Mouse (Mus musculus): Measurements from ENCODE around the gene Tceanc2. TPM values are rescaled to one million over a fixed set of nuclear protein-coding genes. Genes with fewer than 3 reads are reported as not detected.

Tceanc2 gene
- 6.4 and 7.9 TPM in 2 replicates for polyA plus RNA-seq (2012; rRNA removed)

DNA sequence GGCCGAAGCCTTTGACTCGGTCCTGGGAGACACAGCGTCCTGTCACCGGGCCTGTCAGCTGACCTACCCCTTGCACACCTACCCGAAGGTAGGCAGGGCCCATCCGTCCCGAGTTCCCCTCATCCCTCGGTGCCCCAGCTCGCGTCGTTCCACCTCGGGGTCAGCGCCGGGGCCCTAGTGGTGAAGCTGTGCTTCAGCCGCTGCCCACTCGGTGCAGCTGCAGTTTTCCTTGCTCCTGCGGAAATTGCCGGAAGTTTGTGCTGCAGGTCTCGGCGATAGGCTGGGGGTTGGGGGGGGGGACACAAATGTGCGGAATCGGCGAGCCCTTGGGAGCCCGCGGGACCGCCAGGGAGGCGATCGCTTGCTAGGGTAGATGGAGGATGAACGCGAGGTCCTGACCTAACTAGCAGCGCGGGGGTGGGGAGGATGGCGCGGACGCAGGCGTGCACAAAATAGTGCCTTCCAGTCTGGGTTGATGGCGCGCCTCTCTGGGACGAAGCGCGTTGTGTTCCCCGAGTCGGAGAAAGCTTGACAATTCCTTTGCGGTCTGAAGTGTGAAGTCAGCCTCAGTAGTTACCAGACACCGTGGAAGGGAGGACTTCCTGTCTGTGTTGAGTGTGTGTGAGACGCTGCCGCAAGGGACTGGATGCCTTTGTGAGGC, at the start of gene Tceanc2:
TSS of gene Tceanc2 (minus strand) at position 287 of the 661 bp plus-strand sequence.

DNA sequence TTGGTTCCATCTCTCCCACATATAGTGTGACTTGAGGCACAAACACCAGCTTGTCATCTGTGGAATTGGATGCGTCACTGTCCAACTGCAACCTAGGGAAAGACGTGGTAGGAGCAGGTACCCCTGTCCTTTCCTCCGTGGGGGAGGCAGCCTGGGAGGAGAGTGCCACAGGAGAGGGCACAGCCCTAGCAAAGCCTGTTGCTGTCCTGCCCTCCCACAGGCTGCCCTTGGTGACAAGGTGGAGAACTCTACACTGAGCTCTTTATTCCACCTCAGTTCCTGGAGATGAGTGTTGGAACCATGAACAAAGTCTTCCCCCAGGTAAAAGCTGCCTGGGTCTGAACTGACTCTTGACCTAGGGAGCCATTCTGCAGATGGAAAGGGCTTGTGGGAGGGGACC, 30.0 kb upstream of the Tceanc2 start, which contains the start of gene Ldlrad1:
TSS of gene Ldlrad1 (plus strand) at position 301 of the 400 bp plus-strand sequence.

DNA sequence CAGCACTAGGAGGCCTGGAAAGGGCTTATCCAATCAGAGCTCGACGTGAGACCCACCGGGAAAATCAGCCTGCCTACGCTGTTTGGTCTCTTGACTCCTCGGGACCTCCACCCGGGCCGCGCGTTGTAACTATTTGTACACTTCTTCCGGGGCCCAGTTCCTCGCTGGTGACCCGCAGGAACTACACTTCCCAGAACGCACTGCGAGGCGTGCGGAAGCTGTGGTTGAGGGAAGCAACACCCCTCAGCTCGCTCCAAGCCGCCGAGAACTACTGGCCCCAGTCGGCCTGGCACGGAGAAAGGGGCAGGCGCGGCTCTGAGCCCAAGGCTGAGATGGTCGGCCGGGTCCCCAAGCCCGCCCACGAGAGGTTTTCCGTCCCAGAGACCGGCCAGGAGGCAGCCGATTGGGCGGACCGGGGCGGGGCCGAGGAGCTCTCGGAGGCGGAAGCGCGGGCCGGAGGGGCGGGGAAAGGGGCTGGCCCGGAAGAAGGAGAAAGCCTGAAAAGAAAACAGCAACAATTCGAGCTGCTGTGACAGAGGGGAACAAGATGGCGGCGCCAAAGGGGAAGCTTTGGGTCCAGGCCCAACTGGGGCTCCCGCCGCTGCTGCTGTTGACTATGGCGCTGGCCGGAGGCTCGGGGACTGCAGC, 610 bp downstream of the Tceanc2 start, which contains the start of gene Tmem59:
TSS of gene Tmem59 (plus strand) at position 218 of the 648 bp plus-strand sequence.

GRCm38 (mm10) chr4:107096841-107097373, 82.0 kb downstream of the Tceanc2 start, which contains the start of gene Cdcp2:
Gene Cdcp2, plus strand, starts transcription at chr4:107096891.

Other genes with a start within 250 kb of the Tceanc2 start
- 35.4 and 40.3 TPM in 2 replicates for gene Mrpl37, start 112.2 kb downstream of the Tceanc2 start, polyA plus RNA-seq (2012; rRNA removed)
- 1.3 and 1.9 TPM in 2 replicates for gene Cyb5rl, start 112.1 kb downstream of the Tceanc2 start, polyA plus RNA-seq (2012; rRNA removed)
- gene Cdcp2, start 82.2 kb downstream of the Tceanc2 start, polyA plus RNA-seq (2012; rRNA removed), result not detected in 2 replicates
- 55.5 and 64.7 TPM in 2 replicates for gene Tmem59, start 717 bp downstream of the Tceanc2 start, polyA plus RNA-seq (2012; rRNA removed)
- 0.03 TPM in 1 of 2 replicates, not detected in the other for gene Ldlrad1, start 30.1 kb upstream of the Tceanc2 start, polyA plus RNA-seq (2012; rRNA removed)
- 7.7 and 8.8 TPM in 2 replicates for gene Lrrc42, start 74.4 kb upstream of the Tceanc2 start, polyA plus RNA-seq (2012; rRNA removed)
- 4.8 and 5.2 TPM in 2 replicates for gene Hspb11, start 74.5 kb upstream of the Tceanc2 start, polyA plus RNA-seq (2012; rRNA removed)
- 0.03 TPM in 2 replicates for gene Dio1, start 128.1 kb upstream of the Tceanc2 start, polyA plus RNA-seq (2012; rRNA removed)
- 11.4 and 13.7 TPM in 2 replicates for gene Yipf1, start 135.2 kb upstream of the Tceanc2 start, polyA plus RNA-seq (2012; rRNA removed)
- 8.2 and 11.2 TPM in 2 replicates for gene Ndc1, start 188.7 kb upstream of the Tceanc2 start, polyA plus RNA-seq (2012; rRNA removed)